Mouse (Mus musculus) heart, embryonic 11.5 days (tissue): ENCODE measurements around the gene Grin2a. TPM values are rescaled to one million over a fixed set of nuclear protein-coding genes. Genes with fewer than 3 reads are reported as not detected.

ENCODE experiments used
- ATAC-seq: fragments of 200-750 bp; cut with Nextera tagmentation; replicated peaks from 2 replicates; pipeline ENCODE4 v1.8.0; 2017; ENCODE audit warnings: moderate library complexity; ENCODE audit not compliant: insufficient number of reproducible peaks, low FRiP score, low TSS enrichment
- H3K27ac ChIP-seq: fragments of 300-500 bp; sonication (generic); 2 replicates; pipeline ENCODE4 v1.5.1; 2014; ENCODE audit warnings: mild to moderate bottlenecking, low read depth, low read length
- H3K27me3 ChIP-seq: fragments of 300-500 bp; sonication (generic); 2 replicates; pipeline ENCODE4 v1.6.1; 2014; ENCODE audit warnings: mild to moderate bottlenecking, low read length, mixed read lengths; ENCODE audit not compliant: control insufficient read depth, insufficient read depth
- H3K36me3 ChIP-seq: fragments of 300-500 bp; sonication (generic); 2 replicates; pipeline ENCODE4 v1.6.1; 2014; ENCODE audit warnings: mild to moderate bottlenecking, low read length, moderate library complexity, mixed read lengths; ENCODE audit not compliant: control insufficient read depth, insufficient read depth
- H3K4me1 ChIP-seq: fragments of 300-500 bp; sonication (generic); 2 replicates; pipeline ENCODE4 v1.6.1; 2014; ENCODE audit warnings: low read length; ENCODE audit not compliant: control insufficient read depth, insufficient read depth
- H3K4me2 ChIP-seq: fragments of 300-500 bp; sonication (generic); 2 replicates; pipeline ENCODE4 v1.6.1; 2014; ENCODE audit warnings: mild to moderate bottlenecking, moderate library complexity
- H3K4me3 ChIP-seq: fragments of 300-500 bp; sonication (generic); 2 replicates; pipeline ENCODE4 v1.5.1; 2014; ENCODE audit warnings: low read depth, low read length
- H3K9ac ChIP-seq: fragments of 300-500 bp; sonication (generic); 2 replicates; pipeline ENCODE4 v1.6.1; 2014; ENCODE audit warnings: mild to moderate bottlenecking, low read depth, low read length, moderate library complexity
- H3K9me3 ChIP-seq: fragments of 300-500 bp; sonication (generic); replicated peaks from 2 replicates; pipeline ENCODE4 v1.6.1; 2016; ENCODE audit warnings: low read length; ENCODE audit not compliant: control insufficient read depth
- WGBS: fragments of 180-500 bp; shearing (Covaris S2); extraction: QIAGEN DNeasy Blood & Tissue Kit; methylation state at CpG from one replicate; pipeline ENCODE4 v1.1.7; 2014; ENCODE audit not compliant: insufficient replicate concordance; 5-methylcytosine and 5-hydroxymethylcytosine counted together
- polyA plus RNA-seq: library from polyadenylated mRNA; unstranded; fragments of >200 nt; fragmentation: Nextera tagmentation; extraction: Ambion mirVana; gene quantifications from 2 replicates; pipeline ENCODE4 v1.2.1, GENCODE M21; 2014

Gene Grin2a
- polyA plus RNA-seq, 1 experiment from 2014 or later = 0.19 TPM

- H3K9me3 ChIP-seq = no peaks in the 10 kb centered on the region
- H3K36me3 ChIP-seq = no peaks in the 10 kb centered on the region
- H3K27me3 ChIP-seq = no peaks in the 10 kb centered on the region
- 66% methylated on average over 2 of the region's 2 CpGs for WGBS
- no peak overlapping the region for H3K9ac ChIP-seq
- no peaks in the 10 kb centered on the region for H3K4me1 ChIP-seq
- H3K27ac ChIP-seq = no peak overlapping the region
- no peak for ATAC-seq
- H3K4me3 ChIP-seq = no peak overlapping the region
- H3K4me2 ChIP-seq = no peak overlapping the region
Observed at GRCm38 (mm10) chr16:9607432-9607831, 387.9 kb downstream of the Grin2a start.

DNA sequence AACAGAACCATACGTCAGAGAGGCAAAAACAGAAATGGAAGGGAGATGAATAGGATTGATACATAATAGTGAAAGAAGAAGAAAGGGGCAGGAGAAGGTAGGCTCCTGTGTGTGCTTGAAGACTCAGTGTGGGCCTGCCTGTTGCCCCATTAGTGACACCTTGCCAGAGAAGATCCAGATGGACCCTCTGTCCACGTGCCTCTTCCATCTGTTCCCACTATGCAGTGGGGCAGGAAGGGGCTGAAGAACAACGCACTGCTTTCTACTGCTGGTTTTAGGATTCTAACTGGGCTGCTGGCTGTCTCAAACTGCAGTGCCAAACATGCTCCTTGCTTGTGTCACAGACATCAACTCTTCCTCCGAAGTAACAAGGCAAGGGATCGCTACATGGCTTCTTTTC is 391.4 kb downstream of the Grin2a start:
- no peak overlapping the region for H3K27ac ChIP-seq
- H3K4me2 ChIP-seq = no peak overlapping the region
- H3K27me3 ChIP-seq = no peaks in the 10 kb centered on the region
- no peaks in the 10 kb centered on the region for H3K4me1 ChIP-seq
- no peaks in the 10 kb centered on the region for H3K36me3 ChIP-seq
- H3K4me3 ChIP-seq = no peak overlapping the region
- ATAC-seq = no peak
- no peak overlapping the region for H3K9ac ChIP-seq
- 77% methylated on average over 5 of the region's 5 CpGs for WGBS
- H3K9me3 ChIP-seq = no peaks in the 10 kb centered on the region

GRCm38 (mm10) chr16:9602579-9602978 is 392.8 kb downstream of the Grin2a start:
- H3K36me3 ChIP-seq = no peaks in the 10 kb centered on the region
- no peaks in the 10 kb centered on the region for H3K9me3 ChIP-seq
- H3K4me1 ChIP-seq = no peaks in the 10 kb centered on the region
- H3K4me2 ChIP-seq = no peak overlapping the region
- no peak overlapping the region for H3K27ac ChIP-seq
- ATAC-seq = no peak
- no peaks in the 10 kb centered on the region for H3K27me3 ChIP-seq
- no peak overlapping the region for H3K9ac ChIP-seq
- H3K4me3 ChIP-seq = no peak overlapping the region
- 80% methylated on average over 2 of the region's 2 CpGs for WGBS

- H3K9me3 ChIP-seq = no peaks in the 10 kb centered on the region
- no peaks in the 10 kb centered on the region for H3K27me3 ChIP-seq
- ATAC-seq = no peak
- H3K9ac ChIP-seq = no peak overlapping the region
- 70% methylated on average over 2 of the region's 2 CpGs for WGBS
- no peak overlapping the region for H3K4me3 ChIP-seq
- no peak overlapping the region for H3K27ac ChIP-seq
- H3K4me1 ChIP-seq = no peaks in the 10 kb centered on the region
- H3K4me2 ChIP-seq = no peak overlapping the region
- no peaks in the 10 kb centered on the region for H3K36me3 ChIP-seq
Observed at GRCm38 (mm10) chr16:9589176-9589575, 406.2 kb downstream of the Grin2a start.

DNA sequence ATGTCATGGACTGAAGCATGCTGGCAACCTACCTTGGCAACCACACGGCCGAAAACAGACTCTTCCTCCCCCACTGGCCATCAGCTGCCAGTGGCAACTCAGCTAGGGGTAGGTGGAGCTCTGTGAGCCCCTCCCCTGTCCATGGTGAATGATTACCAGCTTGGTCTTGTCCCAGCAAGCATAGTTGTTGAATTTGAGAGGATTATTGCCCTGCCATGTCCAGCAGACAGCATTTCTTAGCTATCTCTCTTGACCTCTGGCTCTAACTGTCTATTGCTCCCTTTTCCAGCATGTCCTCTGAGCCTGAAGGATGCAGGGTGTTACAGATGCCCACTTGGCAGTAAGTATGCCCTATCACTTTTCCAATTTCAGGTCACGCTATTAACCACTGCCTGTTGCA is 406.9 kb downstream of the Grin2a start:
- Histone ChIP-seq H3K36me3 (no peaks in the 10 kb centered on the region), H3K4me1 (no peaks in the 10 kb centered on the region), H3K4me2 (no peak overlapping the region), H3K9ac (no peak overlapping the region), H3K9me3 (no peaks in the 10 kb centered on the region), H3K27ac (no peak overlapping the region), H3K4me3 (no peak overlapping the region), H3K27me3 (no peaks in the 10 kb centered on the region)
- WGBS = 59% methylated on average over 3 of the region's 3 CpGs
- no peak for ATAC-seq

GRCm38 (mm10) chr16:9583981-9584380 is 411.4 kb downstream of the Grin2a start:
- Histone ChIP-seq H3K27ac (no peak overlapping the region), H3K36me3 (no peaks in the 10 kb centered on the region), H3K4me2 (no peak overlapping the region), H3K4me1 (no peaks in the 10 kb centered on the region), H3K9me3 (no peaks in the 10 kb centered on the region), H3K4me3 (no peak overlapping the region), H3K9ac (no peak overlapping the region), H3K27me3 (no peaks in the 10 kb centered on the region)
- no peak for ATAC-seq
- WGBS = 71% methylated on average over 2 of the region's 2 CpGs

DNA sequence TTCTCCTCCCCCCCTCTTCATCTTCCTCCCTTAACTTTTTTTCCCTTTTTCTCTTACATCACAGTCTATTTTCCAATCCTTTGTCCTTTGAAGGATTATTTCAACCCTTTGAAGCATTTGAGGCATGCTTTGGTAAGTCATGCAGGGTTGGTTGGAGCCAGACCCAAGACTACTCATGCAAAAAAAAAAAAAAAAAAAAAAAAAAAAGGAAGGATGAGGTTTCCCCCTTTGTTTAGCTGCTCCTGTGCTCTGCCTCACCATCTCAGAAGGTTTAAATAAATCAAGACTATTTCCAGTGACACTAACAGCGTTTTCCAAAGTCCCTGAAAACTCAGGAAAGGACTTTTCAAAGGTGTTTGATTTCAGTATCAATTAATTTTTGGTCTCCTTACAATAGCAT is 423.6 kb downstream of the Grin2a start:
- Histone ChIP-seq H3K9me3 (no peaks in the 10 kb centered on the region), H3K4me1 (no peaks in the 10 kb centered on the region), H3K4me3 (no peak overlapping the region), H3K36me3 (no peaks in the 10 kb centered on the region), H3K9ac (no peak overlapping the region), H3K27me3 (no peaks in the 10 kb centered on the region), H3K4me2 (no peak overlapping the region), H3K27ac (no peak overlapping the region)
- 54% methylated on average over 1 of the region's 1 CpGs for WGBS
- ATAC-seq = no peak

DNA sequence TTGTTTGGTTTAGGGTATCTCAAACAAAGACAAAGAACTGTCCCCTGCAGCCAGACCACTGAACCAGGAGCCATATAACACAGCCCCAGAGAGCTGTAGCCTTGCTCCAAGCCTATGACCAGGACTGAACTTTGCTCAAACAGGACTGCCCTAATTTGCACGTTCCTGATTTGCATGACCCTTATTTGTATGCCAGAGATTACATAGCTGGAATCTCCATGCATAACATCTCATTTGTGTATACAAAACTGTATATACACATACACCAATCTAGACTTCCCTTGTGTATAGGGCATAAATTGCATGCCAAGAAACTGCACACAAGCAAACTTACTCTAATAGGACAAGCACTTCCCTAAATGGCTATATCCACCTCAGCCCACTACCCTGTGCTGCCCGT is 428.1 kb downstream of the Grin2a start:
- Histone ChIP-seq H3K36me3 (no peaks in the 10 kb centered on the region), H3K4me3 (no peak overlapping the region), H3K4me2 (no peak overlapping the region), H3K9ac (no peak overlapping the region), H3K4me1 (no peaks in the 10 kb centered on the region), H3K27ac (no peak overlapping the region), H3K9me3 (no peaks in the 10 kb centered on the region), H3K27me3 (no peaks in the 10 kb centered on the region)
- ATAC-seq = no peak
- WGBS = 45% methylated on average over 2 of the region's 2 CpGs

DNA sequence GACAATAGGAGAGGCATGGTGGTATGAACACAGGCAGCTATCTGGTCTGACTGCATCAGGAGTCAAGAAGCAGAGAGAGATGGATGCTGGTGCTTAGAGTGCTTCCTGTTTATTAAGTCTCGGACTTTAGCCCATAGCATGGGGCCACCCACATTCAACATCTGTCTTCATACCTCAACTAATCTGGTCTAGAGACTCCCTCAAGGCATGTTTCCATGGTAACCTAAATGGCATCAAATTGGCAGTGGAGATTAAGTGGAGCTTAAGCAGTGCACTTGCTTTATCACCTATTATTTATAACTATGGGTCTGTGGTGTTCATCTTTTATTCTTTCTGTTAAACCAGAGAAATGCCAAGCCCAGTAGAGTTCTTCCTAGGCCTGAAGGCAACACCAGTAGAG is 433.5 kb downstream of the Grin2a start:
- WGBS = 35% methylated on average over 1 of the region's 1 CpGs
- H3K4me3 ChIP-seq = no peak overlapping the region
- no peak overlapping the region for H3K4me2 ChIP-seq
- ATAC-seq = no peak
- H3K4me1 ChIP-seq = no peaks in the 10 kb centered on the region
- no peak overlapping the region for H3K9ac ChIP-seq
- H3K36me3 ChIP-seq = no peaks in the 10 kb centered on the region
- H3K27me3 ChIP-seq = no peaks in the 10 kb centered on the region
- H3K27ac ChIP-seq = no peak overlapping the region
- H3K9me3 ChIP-seq = no peaks in the 10 kb centered on the region
